Mouse (Mus musculus): Measurements from ENCODE around the gene Ldlrad3.

Gene Ldlrad3

GRCm38 (mm10) chr2:102077554-102077953 is 108.6 kb downstream of the Ldlrad3 start:
- no peak for DNase-seq (ENCODE audit: low read depth in 1 of 2, low spot score in 2 of 2)

- no peak for DNase-seq (ENCODE audit: low read depth in 1 of 2, low spot score in 2 of 2)
These were observed 109.9 kb downstream of the Ldlrad3 start for GRCm38 (mm10) chr2:102076237-102076636.

- no peak for DNase-seq (ENCODE audit: low read depth in 1 of 2, low spot score in 2 of 2)
These were observed 112.7 kb downstream of the Ldlrad3 start for GRCm38 (mm10) chr2:102073266-102074037.

DNA sequence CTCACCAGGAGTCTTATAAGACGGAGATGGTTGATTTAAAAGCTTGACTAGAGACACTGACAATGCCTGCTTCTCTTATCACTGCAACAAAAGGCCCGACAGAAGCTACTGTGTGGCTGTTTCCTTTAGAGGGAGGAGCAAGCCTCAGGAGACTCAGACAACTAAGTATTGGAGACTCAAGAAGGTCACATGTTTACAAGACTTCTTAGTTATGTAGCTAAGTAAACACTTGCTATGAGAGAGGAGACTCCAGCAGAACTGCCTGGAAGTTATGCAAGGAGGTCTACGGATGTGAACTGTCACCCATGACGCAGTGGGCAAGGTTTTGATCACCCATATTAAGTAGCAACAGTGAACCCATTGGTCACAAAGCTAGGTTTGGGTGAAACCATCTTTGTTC is 113.3 kb downstream of the Ldlrad3 start:
- DNase-seq (ENCODE audit: low read depth in 1 of 2, low spot score in 2 of 2) = no peak

DNA sequence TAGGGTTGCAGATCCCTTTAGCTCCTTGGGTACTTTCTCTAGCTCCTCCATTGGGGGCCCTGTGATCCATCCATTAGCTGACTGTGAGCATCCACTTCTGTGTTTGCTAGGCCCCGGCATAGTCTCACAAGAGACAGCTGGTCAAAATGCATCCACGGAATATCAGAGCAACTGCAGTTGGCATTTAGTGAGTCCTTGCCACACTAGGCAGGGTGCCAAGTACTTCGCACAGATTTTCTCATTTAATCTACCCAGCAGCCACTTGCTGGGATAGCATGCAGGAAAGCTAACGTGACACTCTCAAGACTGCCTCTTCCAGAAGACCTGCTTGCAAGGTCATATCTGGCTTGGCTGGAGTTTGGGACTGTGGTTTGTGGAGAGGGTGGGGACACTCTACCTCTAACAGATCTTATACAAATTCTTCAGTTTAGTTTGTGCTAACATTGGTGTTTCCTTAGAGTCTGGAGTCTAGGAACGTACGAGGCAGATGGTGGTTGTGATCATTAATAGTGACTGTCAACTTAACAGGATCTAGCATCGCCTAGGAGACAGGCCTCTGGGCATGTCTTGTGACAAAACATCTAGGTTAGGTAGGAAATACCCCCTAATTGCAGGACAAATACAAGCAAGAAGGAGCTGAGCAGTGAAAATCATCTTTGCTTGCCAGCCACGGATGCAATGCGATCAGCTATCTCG is 115.0 kb downstream of the Ldlrad3 start:
- DNase-seq (ENCODE audit: low read depth in 1 of 2, low spot score in 2 of 2) = no peak

GRCm38 (mm10) chr2:102064826-102065441 is 121.3 kb downstream of the Ldlrad3 start:
- DNase-seq (ENCODE audit: low read depth in 1 of 2, low spot score in 2 of 2) = no peak

DNA sequence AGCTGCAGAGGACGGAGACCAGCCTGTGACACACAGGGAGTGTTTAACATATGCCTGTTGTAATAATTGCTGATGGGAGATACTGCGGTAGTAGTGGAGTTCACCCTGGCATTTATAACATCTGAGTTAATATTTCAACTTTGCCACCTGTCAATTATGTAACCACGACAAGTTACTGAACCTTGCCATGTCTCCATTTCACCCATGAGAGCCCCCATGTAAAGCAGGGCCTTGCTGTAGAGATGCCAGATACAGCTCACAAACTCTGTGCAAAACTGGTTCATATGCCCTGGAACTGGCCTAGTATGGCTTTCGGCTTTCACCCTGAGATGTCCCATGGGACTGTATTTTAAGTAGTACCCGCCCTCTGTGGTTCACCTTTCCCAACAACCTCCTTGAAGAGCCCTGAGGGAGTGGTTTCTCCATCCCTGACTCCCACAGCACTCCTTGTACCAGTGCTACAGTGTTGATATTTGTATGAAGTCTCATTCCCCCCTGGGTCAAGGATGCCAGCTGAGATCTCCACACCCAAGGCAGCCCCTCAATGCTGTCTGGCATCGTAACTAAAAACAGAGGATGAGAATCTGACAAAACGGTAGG is 122.2 kb downstream of the Ldlrad3 start:
- DNase-seq (ENCODE audit: low read depth in 1 of 2, low spot score in 2 of 2) = no peak

GRCm38 (mm10) chr2:102062861-102063468 is 123.2 kb downstream of the Ldlrad3 start:
- no peak for DNase-seq (ENCODE audit: low read depth in 1 of 2, low spot score in 2 of 2)

GRCm38 (mm10) chr2:102061921-102062320 is 124.3 kb downstream of the Ldlrad3 start:
- no peak for DNase-seq (ENCODE audit: low read depth in 1 of 2, low spot score in 2 of 2)

DNA sequence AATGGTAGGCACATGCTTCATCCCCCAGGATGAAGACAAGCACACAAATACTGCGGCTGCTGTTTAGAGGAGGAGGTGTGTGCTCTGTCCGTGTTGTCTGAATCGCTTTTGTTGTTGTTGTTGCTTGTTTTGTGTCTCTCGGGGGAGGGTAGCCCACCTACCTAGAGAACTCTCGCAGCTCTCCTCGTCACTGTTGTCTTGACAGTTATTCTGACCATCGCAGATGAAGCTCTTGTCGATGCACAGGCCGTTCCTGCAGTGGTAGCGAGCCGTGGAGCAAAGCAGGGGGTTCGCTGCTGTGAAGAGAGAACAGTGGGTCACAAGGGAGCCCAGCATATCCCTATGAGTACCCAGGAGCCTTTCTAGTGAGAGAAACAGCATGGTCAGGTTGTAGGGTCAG is 128.4 kb downstream of the Ldlrad3 start:
- no peak for DNase-seq (ENCODE audit: low read depth in 1 of 2, low spot score in 2 of 2)

GRCm38 (mm10) chr2:102057029-102057685 is 129.0 kb downstream of the Ldlrad3 start:
- no peak for DNase-seq (ENCODE audit: low read depth in 1 of 2, low spot score in 2 of 2)

- no peak for DNase-seq (ENCODE audit: low read depth in 1 of 2, low spot score in 2 of 2)
These were observed 130.0 kb downstream of the Ldlrad3 start for GRCm38 (mm10) chr2:102056144-102056543.

DNA sequence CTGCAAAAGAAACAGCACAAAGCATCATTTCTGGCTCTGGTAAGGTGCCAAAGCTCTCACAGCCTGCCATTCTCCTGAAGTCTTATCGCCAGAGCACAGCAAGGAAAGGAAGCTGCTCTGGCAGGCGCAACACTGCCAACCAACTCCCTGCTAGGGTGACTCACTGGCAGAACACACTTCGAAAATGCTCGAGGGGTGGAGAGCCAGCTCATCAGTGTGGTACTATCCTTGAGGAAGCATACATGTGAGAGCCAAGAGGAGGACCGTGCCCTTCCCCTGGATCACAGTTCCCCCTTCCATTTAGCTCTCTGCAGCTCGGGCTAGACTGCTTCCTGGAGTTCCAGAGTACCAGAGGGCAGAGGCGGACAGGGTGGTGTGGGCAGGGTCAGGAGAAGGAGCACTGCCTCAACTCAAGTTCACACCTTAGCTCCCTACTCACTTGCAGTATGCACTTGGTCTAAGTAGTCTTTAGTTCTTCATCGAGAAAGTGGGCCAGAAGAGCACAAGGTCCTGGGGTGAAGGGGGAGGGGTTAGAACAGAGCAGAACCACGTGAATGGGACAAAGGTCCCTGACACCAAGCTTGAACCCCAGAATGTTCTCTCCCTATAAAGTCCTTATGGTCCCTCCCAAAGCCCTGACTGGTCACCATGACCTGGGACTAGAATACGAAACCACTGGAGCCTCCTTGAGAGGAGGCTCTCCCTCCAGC is 133.1 kb downstream of the Ldlrad3 start:
- DNase-seq (ENCODE audit: low read depth in 1 of 2, low spot score in 2 of 2) = no peak

DNA sequence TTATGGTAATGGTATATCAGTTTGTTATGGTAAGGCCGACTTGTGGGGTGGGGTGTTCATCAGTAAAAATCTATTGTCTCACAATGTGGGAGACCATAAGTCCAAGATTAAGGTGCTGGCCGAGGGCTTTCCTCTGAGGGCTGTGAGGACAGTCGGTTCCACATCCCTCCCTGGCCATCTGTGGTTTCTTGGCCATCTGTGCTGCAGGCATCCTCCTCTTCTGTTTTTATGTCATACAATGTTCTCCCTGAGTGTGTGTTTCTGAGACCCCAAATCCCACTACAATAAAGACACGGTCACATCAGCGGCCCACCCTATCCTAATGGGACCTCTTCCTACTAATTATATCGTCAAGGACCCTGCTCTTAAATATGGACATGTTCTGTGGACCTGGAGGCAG is 133.8 kb downstream of the Ldlrad3 start:
- DNase-seq (ENCODE audit: low read depth in 1 of 2, low spot score in 2 of 2) = no peak

GRCm38 (mm10) chr2:102049866-102050550 is 136.2 kb downstream of the Ldlrad3 start:
- DNase-seq (ENCODE audit: low read depth in 1 of 2, low spot score in 2 of 2) = no peak

- no peak for DNase-seq (ENCODE audit: low read depth in 1 of 2, low spot score in 2 of 2)
These were observed 137.6 kb downstream of the Ldlrad3 start for GRCm38 (mm10) chr2:102048296-102049175.

DNA sequence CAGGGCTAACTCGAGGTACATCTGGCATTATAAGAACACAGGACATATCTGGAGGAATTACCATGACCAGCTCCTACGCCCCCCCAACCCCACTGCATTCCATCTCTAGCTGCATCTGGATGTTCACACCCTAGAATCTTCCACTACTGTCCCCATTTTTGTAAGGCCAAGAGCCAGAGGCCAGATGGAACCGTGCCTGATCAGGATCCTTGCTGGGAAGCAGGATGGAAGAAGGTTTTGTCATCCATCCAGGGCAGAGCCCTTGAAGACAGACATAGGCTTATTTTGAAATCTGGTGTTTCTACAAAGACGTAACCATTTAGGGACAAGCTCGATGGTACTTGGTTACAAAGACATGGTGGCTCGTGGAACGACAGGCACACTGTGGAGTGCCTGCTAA is 139.7 kb downstream of the Ldlrad3 start:
- no peak for DNase-seq (ENCODE audit: low read depth in 1 of 2, low spot score in 2 of 2)

DNA sequence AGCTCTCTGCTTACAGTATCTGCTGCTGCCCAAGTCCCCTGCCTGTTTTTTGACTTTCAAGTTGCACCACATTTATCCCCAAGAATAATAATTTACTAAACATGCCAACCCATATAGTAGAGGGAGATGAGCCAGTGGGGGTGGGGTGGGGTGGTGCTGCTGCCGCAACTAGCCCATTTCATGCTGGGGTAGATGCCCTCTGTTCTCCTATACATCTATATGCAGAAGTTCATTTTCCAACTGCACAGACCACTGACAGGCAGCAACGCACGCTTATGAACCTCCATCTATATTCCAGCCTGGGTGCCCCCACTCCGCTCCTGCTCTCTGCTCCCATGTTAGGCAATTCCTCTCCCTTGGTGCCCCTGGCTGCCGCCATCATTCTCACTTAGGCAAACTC is 145.7 kb downstream of the Ldlrad3 start:
- DNase-seq (ENCODE audit: low read depth in 1 of 2, low spot score in 2 of 2) = no peak

DNA sequence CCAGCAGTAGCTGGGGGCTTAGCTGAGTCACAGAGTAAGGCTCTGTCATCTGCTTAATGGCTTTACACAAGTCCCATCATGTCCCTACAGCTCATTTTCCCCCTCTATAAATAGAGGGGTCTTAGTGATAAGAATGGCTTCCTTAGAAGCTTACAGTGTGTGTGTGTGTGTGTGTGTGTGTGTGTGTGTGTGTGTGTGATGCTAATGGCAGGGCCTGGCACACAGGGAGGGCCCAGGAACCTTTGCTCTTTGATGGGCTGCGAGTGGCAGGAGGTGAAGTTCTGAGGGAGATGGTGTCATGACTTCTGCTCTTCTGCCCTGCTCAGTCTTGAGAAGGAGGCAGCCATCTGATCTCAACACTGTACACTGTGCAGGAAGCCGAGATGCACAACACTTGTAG is 146.2 kb downstream of the Ldlrad3 start:
- DNase-seq (ENCODE audit: low read depth in 1 of 2, low spot score in 2 of 2) = no peak
